Mouse (Mus musculus) gastrocnemius, adult 8-10 months (tissue): ENCODE measurements around the gene Nell2. TPM values are rescaled to one million over a fixed set of nuclear protein-coding genes. Genes with fewer than 3 reads are reported as not detected.
"Not testable (repeated sequence)": the region's sequence is repeated elsewhere in the genome, so short reads cannot be mapped to it uniquely, and the experiment has no call there.

Experiments
- DNase-seq, 2 experiments: peaks; one replicate each; pipeline ENCODE4 v3.0.0; 2022; ENCODE audit warnings: low spot score in 2 of 2
- total RNA-seq, 4 experiments: library from RNA; stranded (reverse); gene quantifications; 2 replicates each; pipeline ENCODE4 v1.2.4; 2022

Gene Nell2
- total RNA-seq, 4 experiments from 2014 or later: 0.21 to 0.31 (median 0.22) TPM

GRCm38 (mm10) chr15:95243876-95244275 is 284.5 kb downstream of the Nell2 start:
- no peak for DNase-seq

- DNase-seq: no peak
Measured at GRCm38 (mm10) chr15:95241161-95241560, 287.2 kb downstream of the Nell2 start.

- DNase-seq: not testable (repeated sequence)
Measured at GRCm38 (mm10) chr15:95237021-95237420, 291.3 kb downstream of the Nell2 start.

GRCm38 (mm10) chr15:95236509-95236908 is 291.9 kb downstream of the Nell2 start:
- DNase-seq: no peak

- no peak for DNase-seq
Measured at GRCm38 (mm10) chr15:95231171-95231570, 297.2 kb downstream of the Nell2 start.

DNA sequence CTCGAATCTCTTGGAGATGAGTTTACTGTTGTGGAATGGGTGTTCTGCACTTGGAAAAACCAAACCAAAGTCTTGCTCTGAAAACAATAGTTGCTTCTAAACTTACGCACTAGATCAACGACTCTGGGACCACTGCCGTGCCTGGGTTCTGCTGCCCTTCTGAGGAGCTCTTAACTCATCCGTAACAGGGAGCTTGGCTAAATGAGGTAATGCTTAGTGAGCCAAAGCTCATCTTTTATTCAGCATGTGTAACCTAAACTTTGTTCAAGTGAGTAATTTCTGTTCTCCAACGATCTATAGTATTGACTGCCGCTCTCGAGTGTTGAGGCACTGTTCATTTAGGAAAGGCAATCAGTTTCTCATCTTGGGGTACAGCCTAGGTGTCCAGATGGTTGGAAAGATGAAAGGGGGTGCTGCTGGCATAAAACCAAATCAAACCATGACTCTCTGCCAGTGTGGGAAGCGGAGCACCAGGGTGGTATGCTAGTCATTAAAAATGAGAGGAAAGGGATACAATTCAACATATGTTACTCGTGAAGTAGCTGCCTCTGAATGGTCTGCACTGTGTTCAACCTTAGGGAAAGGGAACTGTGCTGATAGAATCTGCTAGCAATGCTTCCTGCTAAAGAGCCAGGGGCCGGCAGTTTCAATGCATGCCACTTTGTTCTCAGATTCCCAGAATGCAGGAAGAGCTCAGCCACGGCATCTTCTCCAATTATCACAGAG is 311.6 kb downstream of the Nell2 start:
- no peak for DNase-seq

DNA sequence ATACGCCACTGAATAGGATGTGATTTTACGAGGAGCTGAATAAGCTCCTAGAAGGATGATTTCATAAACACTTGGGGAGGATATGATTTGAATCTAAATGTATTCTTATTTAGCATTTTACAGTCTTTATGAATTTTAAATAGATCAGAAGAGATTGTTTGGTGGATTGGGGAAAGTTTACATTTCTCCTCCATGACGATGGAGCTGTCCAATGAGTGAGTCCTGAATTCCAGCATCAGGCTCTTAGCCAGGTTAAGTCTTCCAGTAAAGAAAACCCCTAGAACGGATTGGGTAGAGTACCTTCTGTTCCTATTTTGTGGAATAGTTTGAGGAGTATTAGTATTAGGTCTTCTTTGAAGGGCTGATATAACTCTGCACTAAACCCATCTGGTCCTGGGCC is 317.8 kb downstream of the Nell2 start:
- DNase-seq: no peak

DNA sequence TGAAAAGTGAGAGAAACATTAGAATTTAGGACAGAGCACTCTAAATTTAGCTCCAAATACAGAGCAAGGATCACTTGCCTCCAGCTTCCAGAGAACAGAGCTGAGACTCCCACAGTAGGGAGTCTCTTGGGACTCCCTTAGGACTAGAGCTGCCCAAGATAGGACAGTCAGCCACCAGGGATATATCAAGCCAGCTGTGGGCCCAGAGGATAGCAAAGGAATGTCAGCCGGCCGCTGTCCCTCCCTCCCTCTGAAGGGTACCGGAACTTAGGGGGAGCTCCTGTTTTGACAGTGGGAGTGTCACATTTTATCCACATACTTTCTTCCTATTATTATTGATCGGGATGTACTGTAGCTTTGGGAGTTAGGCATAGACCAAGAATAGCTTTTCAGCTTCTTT is 319.2 kb downstream of the Nell2 start:
- no peak for DNase-seq

GRCm38 (mm10) chr15:95193661-95194280 is 334.6 kb downstream of the Nell2 start:
- DNase-seq: no peak

- no peak for DNase-seq
Measured at GRCm38 (mm10) chr15:95192951-95193350, 335.4 kb downstream of the Nell2 start.

DNA sequence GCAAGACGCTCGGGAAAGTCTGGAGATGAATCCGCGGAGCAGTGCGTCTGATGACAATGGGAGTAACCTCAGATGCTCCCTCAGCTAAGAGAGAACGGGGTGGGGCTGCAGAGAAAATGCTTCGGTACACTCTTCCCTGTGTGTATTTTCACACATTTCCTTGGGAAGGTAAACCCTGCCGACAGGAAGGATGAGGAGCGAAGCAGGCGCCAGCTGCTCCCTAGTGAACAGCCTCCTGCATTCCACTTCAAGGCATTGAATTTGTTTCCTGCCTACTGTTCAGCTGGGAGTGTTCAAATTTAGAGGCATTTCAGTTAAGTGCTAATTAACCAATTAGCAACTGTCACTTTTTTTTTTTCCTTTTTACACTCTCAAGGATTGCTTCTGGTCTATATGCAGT is 342.1 kb downstream of the Nell2 start:
- no peak for DNase-seq

GRCm38 (mm10) chr15:95185419-95185818 is 342.9 kb downstream of the Nell2 start:
- no peak for DNase-seq

DNA sequence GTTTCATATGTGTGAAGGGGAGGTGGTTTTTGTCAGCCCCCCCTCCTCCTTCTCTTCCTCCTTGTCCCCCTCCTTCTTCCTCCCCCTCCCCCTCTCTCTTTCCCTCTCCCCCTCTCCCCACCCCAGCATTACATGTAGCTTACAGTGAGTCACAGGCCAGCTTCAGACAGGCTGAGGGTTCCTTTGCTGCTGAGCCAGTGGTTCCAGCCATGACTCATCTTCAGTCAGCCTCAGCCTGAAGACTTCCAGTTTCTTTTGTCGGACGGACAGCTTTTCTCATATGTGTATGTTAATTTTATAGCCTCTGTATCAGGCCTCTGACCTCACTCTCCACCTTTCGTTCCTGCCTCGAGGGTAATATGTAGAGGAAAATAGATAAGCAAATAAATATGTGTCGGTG is 344.9 kb downstream of the Nell2 start:
- DNase-seq: no peak

DNA sequence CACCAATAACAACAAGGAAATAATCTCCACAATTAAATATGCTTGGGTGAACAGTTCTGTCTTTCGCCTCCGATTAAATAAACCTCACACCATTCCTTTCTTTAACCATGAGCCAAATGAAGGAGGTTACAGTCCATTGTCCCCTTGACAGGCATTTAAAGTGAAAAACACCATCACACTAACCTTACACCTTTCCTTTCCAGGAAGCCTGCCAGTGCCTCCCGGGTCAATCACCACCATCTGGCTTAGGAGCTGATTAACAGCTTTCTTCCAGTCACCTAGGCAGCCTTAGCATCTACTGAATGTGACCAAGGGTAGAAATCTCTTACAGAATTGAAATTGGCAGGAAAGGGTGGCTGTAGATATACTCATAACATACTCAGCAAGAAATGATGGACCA is 371.5 kb downstream of the Nell2 start:
- no peak for DNase-seq

- no peak for DNase-seq
Measured at GRCm38 (mm10) chr15:95145118-95145517, 383.2 kb downstream of the Nell2 start.

DNA sequence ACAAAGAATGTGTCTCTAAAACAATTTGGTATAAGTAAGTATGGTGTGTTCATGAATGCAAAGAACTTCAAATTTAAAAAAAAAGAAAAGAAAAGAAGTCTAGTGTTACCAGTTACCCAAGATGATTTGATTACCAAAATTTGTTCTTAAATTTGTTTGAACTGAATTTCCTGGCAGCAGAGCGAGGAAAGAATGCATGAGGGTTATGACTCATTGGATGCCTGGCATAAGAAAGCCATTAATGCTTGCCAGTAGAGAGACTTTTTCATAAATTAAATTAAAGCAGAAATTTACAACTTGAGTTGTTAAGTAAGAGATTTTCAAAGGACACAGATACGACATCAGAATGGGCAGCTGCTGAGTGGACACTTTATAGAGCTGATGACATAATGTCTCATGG is 384.2 kb downstream of the Nell2 start:
- DNase-seq: no peak

GRCm38 (mm10) chr15:95138709-95139409 is 389.5 kb downstream of the Nell2 start:
- no peak for DNase-seq

DNA sequence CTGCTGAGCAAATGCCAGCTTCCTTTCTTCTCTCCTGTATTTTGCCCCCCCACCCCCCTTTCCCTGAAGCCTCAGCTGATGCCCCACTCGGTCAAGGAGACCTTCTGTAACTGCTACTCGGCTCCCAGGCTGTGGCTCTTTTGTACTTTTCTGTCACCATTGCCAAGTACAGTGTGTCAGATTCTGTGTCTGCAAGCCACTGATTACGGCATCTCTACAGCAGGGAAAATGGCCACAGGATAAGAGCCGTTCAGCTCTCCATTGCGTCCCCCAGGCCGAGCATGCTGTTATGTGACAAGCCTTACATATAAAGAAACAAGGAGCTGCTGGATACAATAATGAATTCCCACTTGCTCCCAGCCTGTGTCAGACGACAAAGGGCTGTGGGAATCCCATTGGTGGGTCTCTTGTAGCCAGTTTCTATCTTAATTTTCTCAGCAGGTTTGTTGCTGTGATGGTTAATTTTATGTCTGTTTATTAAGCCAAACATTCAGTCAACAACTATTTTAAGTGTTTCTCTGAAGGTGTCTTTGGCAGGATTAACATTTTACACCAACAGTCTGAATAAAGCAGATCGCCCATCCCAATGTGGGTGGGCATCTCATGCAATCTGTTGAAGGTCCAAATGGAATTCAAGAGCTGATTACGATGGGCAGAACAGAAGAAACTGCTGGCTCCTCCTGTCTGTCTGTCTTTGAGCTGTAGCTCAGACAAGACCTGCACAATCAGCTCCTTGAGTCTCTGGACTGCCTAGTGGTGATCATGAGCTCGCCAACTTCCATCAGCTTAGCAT is 391.1 kb downstream of the Nell2 start:
- no peak for DNase-seq

GRCm38 (mm10) chr15:95135926-95136609 is 392.3 kb downstream of the Nell2 start:
- DNase-seq: no peak

GRCm38 (mm10) chr15:95131401-95131800 is 397.0 kb downstream of the Nell2 start:
- DNase-seq: no peak

- DNase-seq: no peak
Measured at GRCm38 (mm10) chr15:95108626-95109025, 419.7 kb downstream of the Nell2 start.
